Mouse (Mus musculus): Measurements from ENCODE around the gene Macf1.
"Not testable (repeated sequence)": the region's sequence is repeated elsewhere in the genome, so short reads cannot be mapped to it uniquely, and the experiment has no call there.

The Macf1 gene

GRCm38 (mm10) chr4:123335796-123336585 is 348.2 kb downstream of the Macf1 start:
- DNase-seq: no peak

- DNase-seq: not testable (repeated sequence)
Observed at GRCm38 (mm10) chr4:123335244-123335643, 348.9 kb downstream of the Macf1 start.

GRCm38 (mm10) chr4:123334177-123334576 is 350.0 kb downstream of the Macf1 start:
- DNase-seq: no peak

GRCm38 (mm10) chr4:123333151-123333550 is 351.0 kb downstream of the Macf1 start:
- no peak for DNase-seq

GRCm38 (mm10) chr4:123331961-123332360 is 352.2 kb downstream of the Macf1 start:
- DNase-seq: not testable (repeated sequence)

GRCm38 (mm10) chr4:123331326-123331725 is 352.8 kb downstream of the Macf1 start:
- no peak for DNase-seq

GRCm38 (mm10) chr4:123328946-123329345 is 355.2 kb downstream of the Macf1 start:
- no peak for DNase-seq

GRCm38 (mm10) chr4:123327630-123328029 is 356.5 kb downstream of the Macf1 start:
- DNase-seq: no peak

GRCm38 (mm10) chr4:123326087-123326486 is 358.1 kb downstream of the Macf1 start:
- no peak for DNase-seq

GRCm38 (mm10) chr4:123323534-123323933 is 360.6 kb downstream of the Macf1 start, which contains the start of gene Oxct2a:
Gene Oxct2a (minus strand): TSS chr4:123323634.
- no peak for DNase-seq

- DNase-seq: not testable (repeated sequence)
Observed at GRCm38 (mm10) chr4:123322910-123323309, 361.2 kb downstream of the Macf1 start.

GRCm38 (mm10) chr4:123314497-123314896 is 369.7 kb downstream of the Macf1 start:
- no peak for DNase-seq

- DNase-seq: no peak
Observed at GRCm38 (mm10) chr4:123313010-123313409, 371.1 kb downstream of the Macf1 start.

- no peak for DNase-seq
Observed at GRCm38 (mm10) chr4:123311845-123312244, 372.3 kb downstream of the Macf1 start.

GRCm38 (mm10) chr4:123308292-123308691 is 375.9 kb downstream of the Macf1 start:
- DNase-seq: no peak

- no peak for DNase-seq
Observed at GRCm38 (mm10) chr4:123306999-123307398, 377.2 kb downstream of the Macf1 start.

- no peak for DNase-seq
Observed at GRCm38 (mm10) chr4:123305789-123306188, 378.4 kb downstream of the Macf1 start.

Data from cerebellum, adult 11 months (tissue).